ENCODE assay signal across 8 mouse cellular contexts in the genomic region with DNA sequence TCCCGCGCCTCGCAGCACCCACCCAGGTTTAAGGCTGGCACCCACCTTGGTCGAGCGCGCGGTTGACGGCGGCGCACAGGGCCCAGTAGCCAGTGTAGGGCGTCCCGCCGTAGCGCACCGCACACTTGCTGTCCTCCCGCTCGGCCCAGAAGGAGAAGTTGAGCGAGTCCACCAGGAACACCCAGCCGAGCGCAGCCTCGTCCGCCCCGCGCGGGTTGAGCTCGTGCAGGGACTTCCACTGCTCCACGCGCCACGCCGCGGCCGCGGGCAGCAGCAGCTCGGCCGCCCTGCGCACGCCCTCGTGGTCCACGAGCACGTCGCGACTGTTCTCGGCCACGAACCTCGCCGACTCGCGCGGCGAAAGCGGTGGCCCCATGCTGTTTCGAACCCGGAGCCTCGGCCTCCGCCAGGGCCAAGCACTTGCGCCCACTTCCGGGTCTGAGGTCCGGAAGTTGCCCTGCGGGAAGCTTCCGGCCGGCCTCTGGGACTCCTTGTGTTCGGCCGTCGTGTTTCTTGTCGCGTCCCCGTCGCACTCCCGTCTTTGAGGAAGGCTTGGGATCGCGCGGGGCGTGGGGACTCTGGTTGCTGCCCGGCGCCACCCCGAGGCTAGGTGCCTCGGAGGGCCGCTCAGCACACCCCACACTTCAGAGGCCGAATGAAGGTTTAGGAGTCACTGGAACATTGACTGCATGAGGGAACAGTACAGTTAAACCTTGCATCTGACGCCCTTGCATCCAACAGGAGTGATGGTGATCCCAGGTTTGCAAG. TPM values are rescaled to one million over a fixed set of nuclear protein-coding genes. Genes with fewer than 3 reads are reported as not detected.
A peak's percentile ranks its signal among the peaks of the same experiment; 100 is the strongest.
DNase-seq lines count a peak whose midpoint lies in the region; ATAC-seq and TF ChIP-seq lines count a peak whose summit lies in the region.

Gene 2210016F16Rik (minus strand): TSS at position 447 of the 768 bp plus-strand sequence.

- no peak for TF ChIP-seq CTCF in C2C12 (IDR thresholded peaks at IDR 0.05; ENCODE audit: control insufficient read depth, insufficient read depth, insufficient read length)

- H3K79me3 ChIP-seq in C2C12 (ENCODE audit: low read depth): no peaks in the 10 kb centered on the region

- H3K27me3 ChIP-seq in C2C12 (ENCODE audit: control insufficient read depth, insufficient read depth, insufficient read length): no peaks in the 10 kb centered on the region
- H3K27me3 ChIP-seq in forebrain, embryonic 10.5 days (ENCODE audit: poor library complexity, severe bottlenecking): no peaks in the 10 kb centered on the region
- H3K27me3 ChIP-seq in heart, embryonic 14.5 days (ENCODE audit: control insufficient read depth, insufficient read depth, low read length): no peaks in the 10 kb centered on the region
- no peaks in the 10 kb centered on the region for H3K27me3 ChIP-seq in liver, embryonic 16.5 days (ENCODE audit: control insufficient read depth, insufficient read depth, low read depth, low read length)
- no peaks in the 10 kb centered on the region for H3K27me3 ChIP-seq in neural tube, embryonic 11.5 days (ENCODE audit: control insufficient read depth, insufficient read depth, low read length)
- no peaks in the 10 kb centered on the region for H3K27me3 ChIP-seq in stomach, embryonic 15.5 days (replicated peaks)

- peak within 1 kb of the TSS; percentile 91 for H3K9ac ChIP-seq in heart, embryonic 14.5 days (ENCODE audit: low read length)
- peak within 1 kb of the TSS; percentile 87 for H3K9ac ChIP-seq in liver, embryonic 16.5 days (ENCODE audit: low read depth, low read length)
- H3K9ac ChIP-seq in neural tube, embryonic 11.5 days (ENCODE audit: low read length): peak within 1 kb of the TSS; percentile 76
- H3K9ac ChIP-seq in stomach, embryonic 15.5 days: peak within 1 kb of the TSS; percentile 63

- H3K4me3 ChIP-seq in C2C12 (ENCODE audit: insufficient read depth, poor library complexity, severe bottlenecking): peak within 1 kb of the TSS; percentile 6
- H3K4me3 ChIP-seq in forebrain, embryonic 10.5 days: peak within 1 kb of the TSS; percentile 87
- H3K4me3 ChIP-seq in heart, embryonic 14.5 days (ENCODE audit: control insufficient read depth in 1 of 2, insufficient read depth in 1 of 2, low read depth in 1 of 2, low read length in 2 of 2): peak within 1 kb of the TSS; percentile 78 to 81
- peak within 1 kb of the TSS; percentile 87 for H3K4me3 ChIP-seq in liver, embryonic 16.5 days (ENCODE audit: low read depth, low read length)
- H3K4me3 ChIP-seq in neural tube, embryonic 11.5 days (ENCODE audit: low read depth, low read length): peak within 1 kb of the TSS; percentile 79
- H3K4me3 ChIP-seq in stomach, embryonic 15.5 days (replicated peaks): peak within 1 kb of the TSS; percentile 72

- DNase-seq in brain, adult 2 months (ENCODE audit: low read depth, low spot score): peak; percentile 67
- DNase-seq in forebrain, embryonic 10.5 days (ENCODE audit: extremely low spot score, low spot score): peak; percentile 72
- DNase-seq in kidney, postnatal 10 days: peak; percentile 80
- DNase-seq in neural tube, embryonic 11.5 days (ENCODE audit: low spot score): peak; percentile 83

- H3K27ac ChIP-seq in forebrain, embryonic 10.5 days: peak within 1 kb of the TSS; percentile 92
- peak within 1 kb of the TSS in 1 of 2 experiments; percentile 60; a peak in 2 of 4 replicates for H3K27ac ChIP-seq in heart, embryonic 14.5 days (replicated peaks in 1 of 2; ENCODE audit: control insufficient read depth in 1 of 2, insufficient read depth in 1 of 2, low read depth in 2 of 2, low read length in 2 of 2)
- H3K27ac ChIP-seq in liver, embryonic 16.5 days (ENCODE audit: low read length): peak within 1 kb of the TSS; percentile 50
- no peak within 1 kb of the TSS for H3K27ac ChIP-seq in neural tube, embryonic 11.5 days (ENCODE audit: low read depth, low read length)
- H3K27ac ChIP-seq in stomach, embryonic 15.5 days: no peak within 1 kb of the TSS

- H3K79me2 ChIP-seq in C2C12 (ENCODE audit: control insufficient read depth, insufficient read depth): no peaks in the 10 kb centered on the region

- H3ac ChIP-seq in C2C12 (ENCODE audit: control insufficient read depth, insufficient read length, low read depth): peak within 1 kb of the TSS; percentile 64

- H3K9me3 ChIP-seq in forebrain, embryonic 10.5 days: peaks cover 24% of the 10 kb centered on the region
- H3K9me3 ChIP-seq in heart, embryonic 14.5 days (ENCODE audit: control insufficient read depth, low read length): peaks cover 18% of the 10 kb centered on the region
- peaks cover 6% of the 10 kb centered on the region; the same call in 1 of the 2 replicates for H3K9me3 ChIP-seq in liver, embryonic 16.5 days (replicated peaks; ENCODE audit: control insufficient read depth, low read length)
- H3K9me3 ChIP-seq in neural tube, embryonic 11.5 days (ENCODE audit: control insufficient read depth, low read length): peaks cover 9% of the 10 kb centered on the region; the same call in 1 of the 2 replicates
- peaks cover 6% of the 10 kb centered on the region; the same call in 1 of the 2 replicates for H3K9me3 ChIP-seq in stomach, embryonic 15.5 days

- peaks cover 27% of the 10 kb centered on the region for H3K36me3 ChIP-seq in C2C12 (ENCODE audit: control insufficient read depth, insufficient read depth)
- H3K36me3 ChIP-seq in forebrain, embryonic 10.5 days (replicated peaks): peaks cover 39% of the 10 kb centered on the region
- H3K36me3 ChIP-seq in heart, embryonic 14.5 days (ENCODE audit: control insufficient read depth, insufficient read depth, low read length): peaks cover 33% of the 10 kb centered on the region
- peaks cover 24% of the 10 kb centered on the region for H3K36me3 ChIP-seq in liver, embryonic 16.5 days (ENCODE audit: control insufficient read depth, insufficient read depth)
- peaks cover 21% of the 10 kb centered on the region for H3K36me3 ChIP-seq in neural tube, embryonic 11.5 days (ENCODE audit: control insufficient read depth, insufficient read depth, low read length)
- peaks cover 25% of the 10 kb centered on the region for H3K36me3 ChIP-seq in stomach, embryonic 15.5 days

- peak within 1 kb of the TSS; percentile 93 for H3K4me2 ChIP-seq in heart, embryonic 14.5 days (ENCODE audit: low read length)
- peak within 1 kb of the TSS; percentile 90 for H3K4me2 ChIP-seq in liver, embryonic 16.5 days (ENCODE audit: low read depth, low read length)
- H3K4me2 ChIP-seq in neural tube, embryonic 11.5 days (ENCODE audit: low read depth): peak within 1 kb of the TSS; percentile 80
- peak within 1 kb of the TSS; percentile 93 for H3K4me2 ChIP-seq in stomach, embryonic 15.5 days

- H3K4me1 ChIP-seq in forebrain, embryonic 10.5 days: peaks cover 18% of the 10 kb centered on the region
- H3K4me1 ChIP-seq in heart, embryonic 14.5 days (ENCODE audit: control insufficient read depth in 2 of 2, insufficient read depth in 2 of 2, low read length in 2 of 2): peaks cover 2 to 4% of the 10 kb centered on the region in 2 experiments; a peak in 2 of 4 replicates
- peaks cover 16% of the 10 kb centered on the region for H3K4me1 ChIP-seq in liver, embryonic 16.5 days (ENCODE audit: control insufficient read depth, low read depth, low read length)
- no peaks in the 10 kb centered on the region; the same call in 1 of the 2 replicates for H3K4me1 ChIP-seq in neural tube, embryonic 11.5 days (ENCODE audit: control insufficient read depth, insufficient read depth, low read length)
- H3K4me1 ChIP-seq in stomach, embryonic 15.5 days: 0 out of 2 replicates have a peak, but pooled peaks cover 3% of the 10 kb centered on the region

- peak; percentile 55 for ATAC-seq in heart, embryonic 14.5 days (ENCODE audit: insufficient number of reproducible peaks, insufficient read depth, low FRiP score, low read depth)
- ATAC-seq in liver, embryonic 16.5 days (ENCODE audit: low read depth): peak; percentile 80
- peak; percentile 69 for ATAC-seq in neural tube, embryonic 11.5 days (ENCODE audit: insufficient read depth, low FRiP score, low TSS enrichment)
- ATAC-seq in stomach, embryonic 15.5 days (ENCODE audit: insufficient read depth, low FRiP score, low read depth): peak; percentile 67

- 4% methylated on average over 80 of the region's 80 CpGs for WGBS in forebrain, embryonic 10.5 days
- 2% methylated on average over 80 of the region's 80 CpGs for WGBS in heart, embryonic 14.5 days
- 2% methylated on average over 80 of the region's 80 CpGs for WGBS in liver, embryonic 16.5 days (ENCODE audit: insufficient replicate concordance)
- WGBS in neural tube, embryonic 11.5 days: 3% methylated on average over 80 of the region's 80 CpGs
- 2% methylated on average over 80 of the region's 80 CpGs for WGBS in stomach, embryonic 15.5 days

TF ChIP-seq in C2C12, 6 proteins besides CTCF, POLR2A, EP300 and RAD21:
- TF ChIP-seq MYOD1 (IDR thresholded peaks at IDR 0.05; ENCODE audit: control insufficient read depth, insufficient read length, low read depth) (no peak), CEBPB (IDR thresholded peaks at IDR 0.05; ENCODE audit: low read depth) (no peak)

RNA-seq across cellular contexts. Expression of gene 2210016F16Rik, which starts in this region (rescaled TPM):
- 3.4 TPM for polyA plus RNA-seq in C2C12 (2012; fragmentation: generic; extraction: Trizol)
- polyA plus RNA-seq in forebrain, embryonic 10.5 days (2016; fragmentation: Nextera tagmentation; extraction: Ambion mirVana): 29.1 and 29.4 TPM in 2 replicates
- 32.1 and 33.6 TPM in 2 replicates for polyA plus RNA-seq in heart, embryonic 14.5 days (2014; fragmentation: Nextera tagmentation; extraction: Ambion mirVana)
- polyA plus RNA-seq in liver, embryonic 16.5 days (2015; fragmentation: Nextera tagmentation; extraction: Ambion mirVana): 15.0 and 15.6 TPM in 2 replicates
- polyA plus RNA-seq in neural tube, embryonic 11.5 days (2014; fragmentation: Nextera tagmentation; extraction: Ambion mirVana): 31.2 and 32.2 TPM in 2 replicates
- polyA plus RNA-seq in stomach, embryonic 15.5 days (2015; fragmentation: Nextera tagmentation; extraction: Ambion mirVana): 34.6 and 35.0 TPM in 2 replicates

Comparison
In these comparisons a context has a peak if more than half of its experiments do, and no peak if none do; other contexts are left out.
1. H3K4me3 ChIP-seq: peak in every context shown above with its lines; median percentile 87 in forebrain, embryonic 10.5 days; 87 in liver, embryonic 16.5 days; 80 in heart, embryonic 14.5 days; 79 in neural tube, embryonic 11.5 days; 72 in stomach, embryonic 15.5 days; 6 in C2C12.
2. H3K27ac ChIP-seq: peak in forebrain, embryonic 10.5 days (single experiment) and liver, embryonic 16.5 days (single experiment); none in neural tube, embryonic 11.5 days (single experiment) and stomach, embryonic 15.5 days (single experiment).
3. Peak in every context shown above with its lines, with median percentiles within 50 percentile points of each other: DNase-seq, ATAC-seq, H3K4me2 ChIP-seq and H3K9ac ChIP-seq.